Mouse (Mus musculus) cerebellum, postnatal 36 days (tissue): ENCODE results near the gene Tprgl.

ENCODE experiments used
- DNase-seq, 2 experiments: peaks; one replicate each; pipeline ENCODE4 v3.0.0; 2021 to 2022; ENCODE audit warnings: mixed read lengths in 2 of 2

The Tprgl gene

GRCm38 (mm10) chr4:154159002-154159401 is 1.5 kb downstream of the Tprgl start:
- DNase-seq: peak; percentile 85 to 93

DNA sequence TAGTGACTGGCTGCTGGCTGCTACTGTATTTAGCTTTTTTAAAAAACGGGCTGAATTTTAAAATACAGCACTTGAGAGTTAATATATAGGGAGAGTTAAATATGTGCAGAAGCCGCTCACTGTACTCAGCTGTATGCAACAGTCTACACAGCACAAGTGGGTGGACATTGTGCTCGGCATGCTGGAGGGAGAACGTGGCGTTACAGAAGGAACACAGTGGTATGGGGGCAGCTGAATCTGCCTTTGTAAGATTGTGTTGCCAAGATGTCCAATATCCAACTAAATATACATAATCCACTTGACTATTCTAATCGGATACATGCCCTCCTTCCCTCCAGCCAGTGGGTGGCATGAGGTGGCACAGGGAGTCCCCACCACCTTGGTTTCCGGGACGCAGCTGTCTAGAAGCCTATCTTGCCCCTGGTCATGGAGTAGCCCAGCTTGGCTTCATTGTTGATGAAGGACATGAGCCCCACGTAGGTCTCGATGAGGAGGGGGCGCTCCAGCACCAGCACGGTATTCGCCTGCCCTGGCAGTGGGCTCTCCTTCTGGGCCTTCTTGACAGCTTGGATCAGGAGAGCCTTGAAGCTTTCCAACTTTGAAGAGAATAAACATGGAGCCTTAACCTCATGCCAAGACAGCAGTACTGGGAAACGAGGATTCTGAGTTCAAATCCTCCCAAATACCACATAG is 2.4 kb downstream of the Tprgl start:
- DNase-seq: no peak

DNA sequence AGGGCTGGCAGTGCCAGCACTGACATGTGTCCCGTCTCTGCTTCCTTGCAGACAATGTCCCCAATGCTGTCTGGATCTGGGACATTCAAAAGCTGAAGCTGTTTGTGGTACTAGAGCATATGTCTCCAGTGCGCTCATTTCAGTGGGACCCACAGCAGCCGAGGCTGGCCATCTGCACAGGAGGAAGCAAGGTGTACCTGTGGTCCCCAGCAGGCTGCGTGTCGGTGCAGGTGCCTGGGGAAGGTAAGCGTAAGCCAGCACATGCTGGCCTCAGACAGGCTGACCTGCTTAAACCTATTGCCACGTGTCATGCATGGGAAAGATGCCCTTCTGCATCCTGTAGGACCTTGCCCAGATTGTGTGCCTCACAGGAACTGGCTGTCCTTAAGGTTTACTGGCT is 4.4 kb downstream of the Tprgl start:
- DNase-seq: no peak

DNA sequence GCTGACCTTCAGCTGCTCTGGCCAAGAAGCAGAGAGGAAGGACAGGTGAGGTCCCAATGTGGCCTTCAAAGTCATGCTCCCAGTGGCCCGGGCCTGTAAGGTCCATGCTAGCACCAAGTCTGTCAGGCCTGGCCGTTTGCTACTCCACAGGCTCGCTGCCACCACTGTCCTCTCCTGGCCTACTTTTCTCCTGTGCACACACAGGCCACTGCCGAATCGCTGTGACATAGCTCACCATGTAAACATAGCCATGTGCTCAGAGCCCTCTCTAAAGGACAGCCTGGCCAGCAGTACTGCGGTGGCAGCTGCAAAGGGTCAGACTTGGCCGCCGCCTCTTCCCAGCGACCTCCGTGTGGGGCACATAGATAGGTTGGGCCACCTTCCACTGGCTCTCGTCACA is 6.4 kb downstream of the Tprgl start:
- no peak for DNase-seq

DNA sequence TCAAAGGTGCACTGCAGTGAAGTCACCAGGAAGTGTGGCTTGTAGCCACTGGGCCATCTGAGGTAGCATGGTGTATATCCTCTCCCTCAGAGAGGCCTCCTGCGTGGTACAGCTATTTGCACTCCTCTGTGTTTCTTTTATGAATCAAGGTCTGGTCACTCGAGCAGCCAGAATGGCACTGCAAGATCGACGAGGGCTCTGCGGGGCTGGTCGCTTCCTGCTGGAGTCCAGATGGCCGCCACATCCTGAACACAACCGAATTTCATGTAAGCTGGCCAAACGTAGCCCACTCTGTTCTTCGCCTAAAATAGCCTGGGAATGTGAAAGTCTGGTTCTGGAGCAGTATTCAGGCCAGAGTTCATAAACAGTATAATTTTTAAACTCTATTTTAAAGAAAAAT is 14.1 kb downstream of the Tprgl start:
- peak; percentile 74 to 79 for DNase-seq

DNA sequence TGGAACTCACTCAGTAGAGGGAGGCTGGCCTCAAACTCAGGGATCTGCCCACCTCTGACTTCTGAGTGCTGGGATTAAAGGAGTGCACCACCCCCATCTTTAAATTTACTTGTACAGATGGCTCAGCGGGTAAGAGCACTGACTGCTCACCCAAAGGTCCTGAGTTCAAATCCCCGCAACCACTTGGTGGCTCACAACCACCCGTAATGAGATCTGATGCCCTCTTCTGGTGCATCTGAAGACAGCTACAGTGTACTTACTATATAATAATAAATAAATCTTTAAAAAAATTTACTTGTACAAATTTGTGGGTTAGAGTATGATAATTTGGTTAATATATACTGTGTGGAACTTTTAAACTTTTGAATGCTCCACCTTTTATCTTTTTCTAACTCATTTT is 15.8 kb downstream of the Tprgl start:
- no peak for DNase-seq

DNA sequence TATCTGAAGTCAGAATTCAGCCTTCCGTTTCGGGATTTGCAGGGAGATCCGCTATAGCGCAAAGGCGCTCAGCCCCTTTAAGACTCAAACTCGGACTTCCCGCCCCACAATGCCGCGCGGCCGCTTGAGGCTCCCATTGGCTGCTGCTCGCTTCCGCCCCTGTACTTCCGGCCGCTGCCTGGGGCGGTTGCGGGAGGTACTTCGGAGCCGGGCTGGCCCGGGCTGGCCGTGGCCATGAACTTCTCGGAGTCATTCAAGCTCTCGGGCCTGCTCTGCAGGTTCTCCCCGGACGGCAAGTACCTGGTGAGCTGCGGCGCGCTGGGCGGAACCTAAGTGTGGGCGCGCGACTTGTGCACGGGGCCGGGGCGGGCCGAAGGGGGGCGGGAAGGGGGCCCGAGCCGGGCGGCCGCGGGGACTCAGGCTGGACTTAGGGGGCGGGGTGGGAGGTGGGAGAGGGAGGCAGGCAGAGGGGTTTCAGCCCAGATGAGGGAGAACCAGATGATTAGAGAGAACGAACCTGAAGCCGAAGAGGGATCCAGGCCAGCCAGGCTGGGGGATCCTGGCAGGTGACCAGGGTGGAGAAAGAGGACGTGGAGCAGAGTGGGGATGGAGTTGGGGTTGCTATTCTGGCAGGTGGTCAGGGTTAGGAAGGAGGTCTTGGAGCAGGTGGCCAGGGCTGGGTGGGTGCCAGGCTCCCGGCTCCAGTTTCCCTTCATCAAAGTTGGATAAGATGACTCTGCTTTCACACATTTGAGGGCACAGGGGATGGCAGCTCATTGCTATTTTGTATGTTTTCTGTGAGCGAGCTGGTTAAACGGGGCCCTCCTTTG is 18.0 kb downstream of the Tprgl start, which contains the start of gene Wrap73:
TSS of gene Wrap73 (plus strand) at position 162 of the 830 bp plus-strand sequence.
- peak; percentile 91 to 92 for DNase-seq

DNA sequence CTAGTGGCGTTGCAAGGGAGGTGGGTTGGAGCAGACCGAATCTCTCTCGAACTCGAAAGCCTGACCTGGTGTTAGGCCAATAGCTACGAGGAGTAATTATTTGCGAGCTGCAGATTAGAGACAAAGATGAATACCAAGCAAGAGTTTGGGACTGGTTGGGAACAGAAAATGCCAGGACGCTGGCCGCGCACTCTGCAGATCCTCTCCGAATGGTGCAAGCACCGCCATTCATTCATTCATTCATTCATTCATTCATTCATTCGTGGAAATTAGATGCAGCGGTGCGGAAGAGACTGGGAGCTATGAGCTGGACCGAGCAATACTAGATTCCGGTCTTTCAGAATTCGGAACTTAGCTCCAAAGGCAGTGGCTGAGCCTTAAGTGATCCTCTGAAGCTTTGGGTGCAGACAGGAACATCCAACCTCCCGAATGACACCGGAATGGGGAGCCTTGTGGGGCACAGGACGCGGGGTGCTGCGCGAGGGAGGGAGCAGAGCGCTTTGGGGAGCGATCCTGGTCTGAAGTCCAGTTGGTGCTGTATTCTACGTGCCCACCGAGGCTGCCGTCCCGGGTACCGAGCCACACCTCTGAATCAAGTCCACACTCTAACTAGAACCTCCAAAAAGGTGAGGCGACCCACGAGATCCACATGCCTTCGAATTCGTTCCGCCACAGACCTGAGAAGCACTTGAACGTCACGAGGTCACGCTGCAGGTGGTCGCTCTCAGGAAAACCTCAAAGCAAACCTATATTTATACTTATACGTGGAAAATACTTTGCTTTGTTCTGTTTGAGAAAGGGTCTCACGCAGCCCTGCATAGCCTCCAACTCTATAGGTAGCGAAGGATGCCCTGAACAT is 19.2 kb downstream of the Tprgl start:
- DNase-seq: no peak

DNA sequence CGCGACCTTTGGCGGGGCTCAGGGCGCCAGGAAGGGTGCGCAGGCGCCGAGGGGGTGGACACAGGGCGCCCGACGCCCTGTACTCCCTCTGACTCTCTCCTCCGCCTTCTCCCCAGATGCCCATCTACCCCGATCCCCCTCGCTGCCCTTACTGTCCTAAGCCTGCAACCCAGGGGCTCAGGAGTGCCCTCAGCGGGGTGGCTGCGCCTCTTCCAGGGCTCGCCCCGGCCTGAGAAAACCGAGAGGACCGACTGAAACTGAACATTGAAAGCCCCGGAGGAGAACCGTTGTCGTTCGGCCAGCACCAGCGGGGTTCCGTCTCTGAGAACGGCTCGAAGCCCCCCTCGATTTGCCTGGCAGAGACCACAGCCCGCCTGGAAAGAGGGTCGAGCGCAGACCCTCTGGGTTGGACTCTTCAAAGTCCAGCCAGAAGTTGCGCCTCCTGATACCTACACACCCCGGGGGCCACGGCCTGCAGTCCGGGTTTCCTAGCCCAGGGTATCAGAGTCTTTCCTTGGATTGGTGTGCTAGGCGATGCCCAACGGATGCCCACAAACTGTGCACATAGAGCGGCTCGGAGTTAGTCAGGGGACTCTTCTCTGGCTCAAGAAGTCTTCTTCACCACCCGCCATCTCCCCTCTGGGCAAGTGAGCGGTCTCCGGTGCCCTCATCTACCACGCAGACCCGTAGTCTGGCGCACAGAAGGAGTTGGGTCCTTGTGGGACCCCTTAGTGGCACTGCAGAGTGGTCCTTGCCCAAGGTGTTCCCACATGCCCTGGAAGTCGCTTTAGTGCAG is 20.1 kb downstream of the Tprgl start:
- DNase-seq: no peak

GRCm38 (mm10) chr4:154140182-154140212 is 20.5 kb downstream of the Tprgl start, which contains the start of gene Trp73:
Gene Trp73, minus strand, starts transcription at chr4:154140208.
- no peak for DNase-seq

DNA sequence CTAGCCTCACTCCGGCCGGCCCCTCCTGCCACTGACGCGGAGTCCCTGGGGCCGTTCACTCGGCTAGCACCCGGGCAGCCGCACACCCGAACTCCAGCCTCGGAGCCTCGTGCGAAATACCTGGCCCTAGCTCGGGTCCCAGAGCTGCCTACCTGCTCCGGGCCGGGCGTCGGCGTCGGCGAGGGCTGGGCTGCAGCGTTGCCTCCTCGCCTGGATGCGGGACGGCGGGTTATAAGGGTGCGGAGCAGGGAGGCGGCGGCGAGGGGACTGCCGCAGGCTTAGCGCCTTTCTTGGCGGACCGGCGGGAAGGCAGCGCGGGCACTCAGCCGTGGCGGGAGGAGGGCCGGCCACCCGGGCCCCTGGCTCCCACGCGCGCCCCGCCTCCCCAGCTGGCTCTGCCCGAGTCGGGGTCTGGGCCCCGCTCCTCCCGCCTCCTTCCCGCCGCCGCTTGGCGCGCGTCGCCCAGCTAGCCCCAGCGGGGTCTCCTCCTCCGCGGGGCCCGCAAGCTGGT is 20.7 kb downstream of the Tprgl start:
- DNase-seq: peak in 1 of 2 experiments; percentile 35

DNA sequence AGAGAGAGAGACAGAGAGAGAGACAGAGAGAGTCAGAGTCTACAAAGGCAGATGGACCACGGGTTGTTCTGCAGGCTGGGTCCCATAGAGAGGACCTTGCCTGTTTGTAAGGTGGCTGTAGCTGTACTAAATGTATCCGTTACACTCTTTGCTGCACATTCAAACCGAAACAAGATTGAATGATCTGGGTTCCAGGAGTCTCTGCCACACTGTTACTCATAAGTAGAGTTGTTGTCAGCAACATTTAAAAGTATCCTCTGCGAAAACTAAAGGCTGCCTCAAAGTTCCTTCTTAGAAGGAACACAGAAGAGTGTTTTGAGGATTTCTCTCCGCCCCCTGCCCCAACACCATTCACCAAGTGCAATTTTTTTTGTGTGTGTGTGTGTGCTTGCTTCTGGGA is 23.3 kb downstream of the Tprgl start:
- no peak for DNase-seq

GRCm38 (mm10) chr4:154134803-154135202 is 25.7 kb downstream of the Tprgl start:
- no peak for DNase-seq

GRCm38 (mm10) chr4:154131894-154132293 is 28.6 kb downstream of the Tprgl start:
- no peak for DNase-seq

GRCm38 (mm10) chr4:154129950-154130349 is 30.5 kb downstream of the Tprgl start:
- no peak for DNase-seq

- DNase-seq: no peak
Observed at GRCm38 (mm10) chr4:154127273-154127672, 33.2 kb downstream of the Tprgl start.

- DNase-seq: no peak
Observed at GRCm38 (mm10) chr4:154125202-154125601, 35.3 kb downstream of the Tprgl start.

DNA sequence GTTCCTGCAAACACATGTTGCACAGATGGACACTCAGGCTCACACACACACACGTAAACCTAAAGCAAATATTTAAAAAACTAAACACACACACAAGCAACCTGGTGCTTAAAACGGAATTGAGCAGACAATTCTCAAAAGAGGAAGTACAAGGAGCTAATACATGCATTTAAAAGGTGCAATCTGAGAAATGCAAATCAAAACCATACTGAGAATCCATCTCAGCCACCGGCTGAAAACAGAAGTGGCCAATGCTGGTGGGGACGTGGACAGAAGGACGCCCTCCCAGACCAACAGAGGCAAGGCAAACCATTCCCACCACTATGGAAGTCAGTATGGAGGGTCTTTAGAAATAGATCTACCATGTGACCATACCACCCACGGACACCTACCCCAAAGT is 36.9 kb downstream of the Tprgl start:
- no peak for DNase-seq

DNA sequence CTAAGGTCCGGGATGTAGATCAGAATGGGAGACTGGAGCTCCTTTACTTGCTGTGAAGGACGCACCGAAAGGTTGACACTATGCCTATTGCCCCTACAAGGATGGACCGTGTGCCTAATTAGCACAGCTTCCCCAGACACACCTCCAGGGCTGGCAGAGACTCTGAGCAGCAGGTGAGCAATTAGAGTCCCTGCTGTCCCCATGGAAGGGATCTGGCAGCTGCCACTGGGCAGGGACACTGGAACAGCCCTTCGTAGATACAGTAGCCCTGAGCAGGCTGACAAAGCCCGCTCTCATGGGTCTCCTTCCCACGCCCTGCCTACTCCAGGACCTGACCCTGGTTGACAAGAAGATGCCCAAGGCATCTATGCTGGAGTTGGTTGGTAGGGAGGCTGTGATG is 38.1 kb downstream of the Tprgl start:
- peak; percentile 37 to 50 for DNase-seq

DNA sequence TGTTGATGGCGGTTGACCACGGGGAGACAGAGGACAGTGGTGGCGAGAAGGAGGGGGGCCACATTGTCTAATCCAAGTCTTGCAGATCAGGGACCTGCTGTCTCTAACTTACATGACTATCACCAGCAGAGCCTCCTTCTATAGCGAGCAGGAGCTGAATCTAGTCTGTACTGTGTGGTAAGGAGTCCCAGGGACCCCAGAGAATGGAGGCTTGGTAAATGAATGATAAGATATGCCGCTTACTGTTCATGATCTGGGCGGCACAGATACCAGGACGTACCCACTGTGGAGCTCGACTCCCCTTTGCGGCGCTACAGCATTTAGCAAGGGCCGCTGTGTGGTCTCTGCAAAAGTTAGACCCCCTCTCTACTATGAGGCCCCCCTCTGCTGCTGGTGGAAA is 38.7 kb downstream of the Tprgl start:
- DNase-seq: no peak

- DNase-seq: peak in 1 of 2 experiments; percentile 40
Observed at GRCm38 (mm10) chr4:154119208-154119607, 41.3 kb downstream of the Tprgl start.

GRCm38 (mm10) chr4:154118782-154119181 is 41.7 kb downstream of the Tprgl start:
- peak; percentile 71 to 75 for DNase-seq

- no peak for DNase-seq
Observed at GRCm38 (mm10) chr4:154116421-154116820, 44.0 kb downstream of the Tprgl start.
